Comparison of ENCODE assay signal across 31 mouse cellular contexts in genomic region chr1:42948486-42948885, GRCm38 (mm10).
"Had no signal": no experiment of that assay in that cellular context is flagged by ENCODE, and none has a peak within 500 bp of the region (broad histone marks: within the 10 kb centered on the region; RNA-seq: fewer than 3 reads in every experiment).

No protein-coding gene starts in this region.

- H3K27ac ChIP-seq: heart, embryonic 13.5 days; heart, embryonic 15.5 days; hindbrain, embryonic 10.5 days; hindbrain, embryonic 12.5 days; hindbrain, embryonic 13.5 days; hindbrain, embryonic 14.5 days; hindbrain, embryonic 15.5 days; hindbrain, postnatal 0 days; intestine, embryonic 15.5 days; kidney, postnatal 0 days; layer of hippocampus, adult 2 months; left cerebral cortex, adult 2 months had no signal

- H3K4me2 ChIP-seq: heart, embryonic 11.5 days; heart, embryonic 12.5 days; heart, embryonic 13.5 days; heart, embryonic 15.5 days; hindbrain, embryonic 12.5 days; hindbrain, embryonic 13.5 days; hindbrain, embryonic 14.5 days; hindbrain, embryonic 15.5 days; intestine, embryonic 15.5 days had no signal

- H3K36me3 ChIP-seq: heart, embryonic 12.5 days; heart, embryonic 13.5 days; heart, embryonic 15.5 days; hindbrain, embryonic 10.5 days; hindbrain, embryonic 12.5 days; hindbrain, embryonic 13.5 days; hindbrain, embryonic 15.5 days; intestine, embryonic 15.5 days had no signal

- H3K27me3 ChIP-seq: heart, embryonic 12.5 days; heart, embryonic 15.5 days; hindbrain, embryonic 12.5 days; hindbrain, embryonic 13.5 days; hindbrain, embryonic 15.5 days had no signal

- H3K4me1 ChIP-seq: intestine, embryonic 15.5 days had no signal

- H3K9ac ChIP-seq: heart, embryonic 12.5 days; heart, embryonic 13.5 days; heart, embryonic 15.5 days; hindbrain, embryonic 12.5 days; hindbrain, embryonic 13.5 days; hindbrain, embryonic 14.5 days; hindbrain, embryonic 15.5 days; intestine, embryonic 15.5 days had no signal

- H3K4me3 ChIP-seq: heart, embryonic 12.5 days; heart, embryonic 13.5 days; heart, embryonic 15.5 days; hindbrain, embryonic 10.5 days; hindbrain, embryonic 12.5 days; hindbrain, embryonic 13.5 days; hindbrain, embryonic 15.5 days; intestine, embryonic 15.5 days; layer of hippocampus, adult 2 months; left cerebral cortex, adult 2 months had no signal

- DNase-seq: heart, postnatal 10 days; heart, postnatal 36 days; heart, postnatal 4 days; kidney, adult 11 months; kidney, adult 18-20 months; kidney, adult 8-10 months; kidney, adult 9 months; kidney, postnatal 10 days; kidney, postnatal 14 days; kidney, postnatal 36 days; kidney, postnatal 4 days; layer of hippocampus, adult 9-11 months; layer of hippocampus, postnatal 36 days had no signal

- H3K9me3 ChIP-seq: heart, embryonic 12.5 days; heart, embryonic 13.5 days; heart, embryonic 15.5 days; hindbrain, embryonic 10.5 days; hindbrain, embryonic 12.5 days; hindbrain, embryonic 13.5 days; hindbrain, embryonic 15.5 days; intestine, embryonic 15.5 days had no signal

- ATAC-seq: hindbrain, embryonic 16.5 days; hindbrain, postnatal 0 days; inflammation-experienced regulatory T-cells, adult 6 months; intestine, embryonic 15.5 days; intestine, embryonic 16.5 days; intestine, postnatal 0 days had no signal
